Mouse (Mus musculus) lung, postnatal 0 days (tissue): ENCODE results near the gene Hectd4. TPM values are rescaled to one million over a fixed set of nuclear protein-coding genes. Genes with fewer than 3 reads are reported as not detected.

Experiments used
- ATAC-seq: fragments of 200-750 bp; cut with Nextera tagmentation; 2 replicates; pipeline ENCODE4 v1.8.0; 2017; ENCODE audit warnings: moderate library complexity
- DNase-seq: peaks from one replicate; pipeline ENCODE4 v3.0.0-alpha.2; 2016; ENCODE audit warnings: low spot score
- H3K27ac ChIP-seq: fragments of 300-500 bp; sonication (generic); 2 replicates; pipeline ENCODE4 v1.5.1; 2014; ENCODE audit warnings: antibody characterized with exemption, mild to moderate bottlenecking, low read length, mixed read lengths
- H3K27me3 ChIP-seq: fragments of 300-500 bp; sonication (generic); replicated peaks from 2 replicates; pipeline ENCODE4 v1.6.1; 2014; ENCODE audit warnings: low read length, mixed read lengths; ENCODE audit not compliant: insufficient read depth
- H3K36me3 ChIP-seq: fragments of 300-500 bp; sonication (generic); 2 replicates; pipeline ENCODE4 v1.6.1; 2014; ENCODE audit warnings: low read length, mixed read lengths; ENCODE audit not compliant: insufficient read depth
- H3K4me1 ChIP-seq: fragments of 300-500 bp; sonication (generic); 2 replicates; pipeline ENCODE4 v1.6.1; 2014; ENCODE audit warnings: antibody characterized with exemption, low read depth, low read length, mixed read lengths; ENCODE audit not compliant: insufficient read depth
- H3K4me2 ChIP-seq: fragments of 300-500 bp; sonication (generic); replicated peaks from 2 replicates; pipeline ENCODE4 v1.6.1; 2014; ENCODE audit warnings: low read depth, mild to moderate bottlenecking, low read length, moderate library complexity, mixed read lengths
- H3K4me3 ChIP-seq: fragments of 300-500 bp; sonication (generic); 2 replicates; pipeline ENCODE4 v1.5.1; 2014; ENCODE audit warnings: low read depth, low read length
- H3K9ac ChIP-seq: fragments of 300-500 bp; sonication (generic); replicated peaks from 2 replicates; pipeline ENCODE4 v1.6.1; 2014; ENCODE audit warnings: low read depth, mild to moderate bottlenecking
- H3K9me3 ChIP-seq: fragments of 300-500 bp; sonication (generic); 2 replicates; pipeline ENCODE4 v1.6.1; 2016; ENCODE audit warnings: low read length, mixed read lengths
- CTCF ChIP-seq: IDR thresholded peaks from 2 replicates; pipeline ENCODE4 v1.5.1; 2016; ENCODE audit warnings: antibody characterized with exemption, mild to moderate bottlenecking
- EP300 ChIP-seq: IDR thresholded peaks from 2 replicates; pipeline ENCODE4 v1.6.1; 2016; ENCODE audit warnings: antibody characterized with exemption, mild to moderate bottlenecking, control low read depth
- WGBS: fragments of 180-500 bp; shearing (Covaris S2); extraction: QIAGEN DNeasy Blood & Tissue Kit; methylation state at CpG from one replicate; pipeline ENCODE4 v1.1.7; 2014; 5-methylcytosine and 5-hydroxymethylcytosine counted together
- polyA plus RNA-seq: library from polyadenylated mRNA; unstranded; fragments of >200 nt; fragmentation: Nextera tagmentation; extraction: Ambion mirVana; gene quantifications from 2 replicates; pipeline ENCODE4 v1.2.1, GENCODE M21; 2015

Hectd4 gene
- polyA plus RNA-seq, 1 experiment from 2014 or later: 2.5 TPM

DNA sequence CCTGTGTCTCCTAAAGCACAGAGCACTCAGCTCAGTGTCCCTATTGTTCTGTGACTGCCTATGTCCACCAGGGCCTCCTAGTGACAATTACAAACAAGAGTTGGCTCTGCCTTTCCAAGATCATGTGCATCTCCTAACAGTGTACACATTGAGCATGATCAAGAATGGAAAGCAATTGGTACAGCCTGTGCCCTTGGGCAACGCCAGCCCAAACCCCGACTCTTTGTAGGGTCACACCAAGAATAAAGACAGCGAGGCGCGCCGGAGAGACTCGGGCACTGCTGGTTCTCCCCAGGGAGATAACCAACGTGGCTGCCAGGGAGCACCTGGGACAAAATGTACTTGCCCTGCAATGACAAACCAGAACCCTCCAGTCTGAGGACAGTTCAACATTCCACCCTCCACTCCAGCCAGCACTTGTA lies 32.4 kb upstream of the Hectd4 start:
- 83% methylated on average over 8 of the region's 8 CpGs for WGBS
- Histone ChIP-seq H3K36me3 (no peaks in the 10 kb centered on the region), H3K4me3 (no peak overlapping the region), H3K27ac (no peak overlapping the region), H3K4me2 (no peak overlapping the region), H3K27me3 (no peaks in the 10 kb centered on the region), H3K9ac (no peak overlapping the region), H3K4me1 (peaks cover 8% of the 10 kb centered on the region; the same call in 1 of the 2 replicates), H3K9me3 (no peaks in the 10 kb centered on the region)
- TF ChIP-seq CTCF (peak; percentile 6; the same call in 1 of the 2 replicates), EP300 (no peak)
- DNase-seq (no peak), ATAC-seq (no peak)

GRCm38 (mm10) chr5:121188265-121188664 lies 31.8 kb upstream of the Hectd4 start:
- Histone ChIP-seq H3K9me3 (no peaks in the 10 kb centered on the region), H3K4me1 (peaks cover 8% of the 10 kb centered on the region; the same call in 1 of the 2 replicates), H3K4me3 (no peak overlapping the region), H3K36me3 (no peaks in the 10 kb centered on the region), H3K4me2 (no peak overlapping the region), H3K27ac (no peak overlapping the region), H3K27me3 (no peaks in the 10 kb centered on the region), H3K9ac (no peak overlapping the region)
- no peak for DNase-seq
- TF ChIP-seq EP300 (no peak), CTCF (no peak)
- ATAC-seq: no peak
- WGBS: 84% methylated on average over 9 of the region's 9 CpGs

DNA sequence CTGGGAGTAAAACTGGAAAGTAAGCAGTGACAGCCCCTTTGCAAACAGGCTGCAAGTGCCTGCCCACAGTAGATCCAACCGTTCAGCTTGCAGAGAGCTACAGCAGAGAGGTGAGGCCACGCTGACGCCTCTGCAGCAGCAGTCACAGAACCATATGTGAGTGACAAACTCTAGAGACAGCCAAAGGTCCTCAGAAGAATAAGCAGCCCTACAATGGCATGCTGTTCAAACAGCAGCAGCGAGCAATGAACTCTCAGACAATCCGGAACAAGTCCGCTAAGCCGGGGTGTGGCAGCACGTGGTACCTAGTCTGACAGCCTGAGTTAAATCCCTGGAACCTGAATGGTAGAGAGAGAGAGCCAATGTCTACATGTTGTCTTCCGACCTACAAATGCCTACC lies 30.8 kb upstream of the Hectd4 start:
- Histone ChIP-seq H3K4me2 (no peak overlapping the region; the same call in 1 of the 2 replicates), H3K36me3 (no peaks in the 10 kb centered on the region), H3K9me3 (no peaks in the 10 kb centered on the region), H3K27me3 (no peaks in the 10 kb centered on the region), H3K9ac (no peak overlapping the region), H3K27ac (no peak overlapping the region), H3K4me3 (no peak overlapping the region), H3K4me1 (peaks cover 8% of the 10 kb centered on the region; the same call in 1 of the 2 replicates)
- DNase-seq (peak; percentile 37), ATAC-seq (no peak)
- 53% methylated on average over 9 of the region's 9 CpGs for WGBS
- TF ChIP-seq EP300 (no peak), CTCF (no peak)

GRCm38 (mm10) chr5:121190210-121190835 lies 29.7 kb upstream of the Hectd4 start:
- Histone ChIP-seq H3K36me3 (no peaks in the 10 kb centered on the region), H3K4me3 (peak overlapping the region; percentile 98), H3K27ac (peak overlapping the region; percentile 90), H3K4me2 (peak overlapping the region; percentile 58), H3K4me1 (peaks cover 8% of the 10 kb centered on the region; the same call in 1 of the 2 replicates), H3K27me3 (no peaks in the 10 kb centered on the region), H3K9ac (peak overlapping the region; percentile 94), H3K9me3 (no peaks in the 10 kb centered on the region)
- no peak for DNase-seq
- 25% methylated on average over 21 of the region's 21 CpGs for WGBS
- no peak for ATAC-seq
- TF ChIP-seq EP300: no peak
- no peak for TF ChIP-seq CTCF

DNA sequence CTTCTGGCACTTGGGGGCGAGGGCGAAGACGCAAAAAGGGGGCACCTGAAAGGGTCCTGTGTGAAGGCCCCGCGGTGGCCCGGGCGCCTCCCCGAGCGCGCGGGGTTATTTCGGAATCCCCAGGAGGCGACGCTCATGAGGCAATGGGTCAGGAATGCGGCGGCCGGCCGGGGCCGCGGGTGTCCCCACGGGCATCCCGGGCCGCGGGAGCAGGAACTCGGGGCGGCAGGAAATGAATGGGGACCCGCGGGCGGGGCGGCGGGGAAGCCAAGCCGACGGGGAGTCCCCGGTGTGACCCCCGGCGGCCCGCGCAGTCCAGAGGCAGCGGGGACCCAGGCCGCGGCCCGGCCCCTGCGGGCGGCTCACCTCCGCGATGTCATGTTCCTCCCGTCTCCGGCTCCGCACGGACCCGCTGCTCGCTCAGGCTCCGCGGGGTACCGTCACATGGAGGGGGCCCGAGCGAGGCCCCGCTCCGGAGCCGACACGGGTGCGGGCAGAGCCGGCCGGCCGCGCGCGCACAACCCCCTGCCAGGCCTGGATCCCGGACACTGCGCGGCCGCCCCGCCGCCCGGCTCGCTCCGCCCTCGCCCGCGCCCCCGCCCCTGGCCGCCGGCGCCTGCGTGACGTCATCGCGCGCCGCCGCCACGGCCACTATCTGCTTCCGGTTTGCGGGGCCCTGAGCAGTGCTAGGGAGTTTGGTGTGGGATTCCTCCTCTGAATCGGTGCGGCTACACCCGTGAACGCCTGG lies 29.0 kb upstream of the Hectd4 start, which contains the start of gene Ptpn11:
Ptpn11 (minus strand) TSS at position 562 of the 748 bp plus-strand sequence.
- H3K27ac ChIP-seq: peak within 1 kb of the TSS; percentile 90
- peak within 1 kb of the TSS; percentile 94 for H3K9ac ChIP-seq
- peaks cover 8% of the 10 kb centered on the region; the same call in 1 of the 2 replicates for H3K4me1 ChIP-seq
- no peaks in the 10 kb centered on the region for H3K9me3 ChIP-seq
- peak within 1 kb of the TSS; percentile 58 for H3K4me2 ChIP-seq
- no peaks in the 10 kb centered on the region for H3K36me3 ChIP-seq
- no peaks in the 10 kb centered on the region for H3K27me3 ChIP-seq
- peak within 1 kb of the TSS; percentile 98 for H3K4me3 ChIP-seq
- no peak for TF ChIP-seq EP300
- TF ChIP-seq CTCF: peak; percentile 38
- 3% methylated on average over 39 of the region's 98 CpGs for WGBS
- ATAC-seq (peak; percentile 97), DNase-seq (peak; percentile 93)

- TF ChIP-seq EP300 (no peak), CTCF (0 out of 2 replicates have a peak, but pooled peaks have one; percentile 5)
- WGBS: 8% methylated on average over 17 of the region's 17 CpGs
- Histone ChIP-seq H3K4me3 (peak overlapping the region; percentile 98), H3K9me3 (no peaks in the 10 kb centered on the region), H3K4me2 (peak overlapping the region; percentile 58), H3K27ac (peak overlapping the region; percentile 90), H3K36me3 (no peaks in the 10 kb centered on the region), H3K27me3 (no peaks in the 10 kb centered on the region), H3K4me1 (peaks cover 8% of the 10 kb centered on the region; the same call in 1 of the 2 replicates), H3K9ac (peak overlapping the region; percentile 94)
- DNase-seq (no peak), ATAC-seq (peak; percentile 10)
Measured at GRCm38 (mm10) chr5:121191584-121191906, 28.5 kb upstream of the Hectd4 start.
